Mouse (Mus musculus): Measurements from ENCODE around the gene Sh3rf1.
A peak's percentile ranks its signal among the peaks of the same experiment; 100 is the strongest.
"Not testable (repeated sequence)": the region's sequence is repeated elsewhere in the genome, so short reads cannot be mapped to it uniquely, and the experiment has no call there.

Gene Sh3rf1

DNA sequence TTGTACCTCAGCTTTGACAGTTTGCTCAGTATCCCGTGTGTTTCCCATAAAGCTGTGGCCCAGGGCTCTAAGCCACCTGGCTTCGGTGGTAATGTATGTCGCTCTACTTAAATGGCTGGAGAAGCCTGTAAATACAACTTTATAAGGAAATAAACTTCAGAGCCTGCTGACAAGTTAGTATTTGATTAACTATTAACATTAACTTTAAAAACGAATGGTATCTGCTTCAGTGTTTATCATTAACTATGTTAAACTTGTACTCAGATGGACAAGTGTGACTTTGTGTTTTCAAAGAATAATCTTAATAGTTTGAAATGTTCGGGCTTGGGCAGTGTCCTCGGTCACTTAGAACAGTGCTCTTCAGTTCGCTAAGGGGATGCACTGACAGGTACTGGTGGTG lies 151.5 kb downstream of the Sh3rf1 start:
- DNase-seq: no peak

DNA sequence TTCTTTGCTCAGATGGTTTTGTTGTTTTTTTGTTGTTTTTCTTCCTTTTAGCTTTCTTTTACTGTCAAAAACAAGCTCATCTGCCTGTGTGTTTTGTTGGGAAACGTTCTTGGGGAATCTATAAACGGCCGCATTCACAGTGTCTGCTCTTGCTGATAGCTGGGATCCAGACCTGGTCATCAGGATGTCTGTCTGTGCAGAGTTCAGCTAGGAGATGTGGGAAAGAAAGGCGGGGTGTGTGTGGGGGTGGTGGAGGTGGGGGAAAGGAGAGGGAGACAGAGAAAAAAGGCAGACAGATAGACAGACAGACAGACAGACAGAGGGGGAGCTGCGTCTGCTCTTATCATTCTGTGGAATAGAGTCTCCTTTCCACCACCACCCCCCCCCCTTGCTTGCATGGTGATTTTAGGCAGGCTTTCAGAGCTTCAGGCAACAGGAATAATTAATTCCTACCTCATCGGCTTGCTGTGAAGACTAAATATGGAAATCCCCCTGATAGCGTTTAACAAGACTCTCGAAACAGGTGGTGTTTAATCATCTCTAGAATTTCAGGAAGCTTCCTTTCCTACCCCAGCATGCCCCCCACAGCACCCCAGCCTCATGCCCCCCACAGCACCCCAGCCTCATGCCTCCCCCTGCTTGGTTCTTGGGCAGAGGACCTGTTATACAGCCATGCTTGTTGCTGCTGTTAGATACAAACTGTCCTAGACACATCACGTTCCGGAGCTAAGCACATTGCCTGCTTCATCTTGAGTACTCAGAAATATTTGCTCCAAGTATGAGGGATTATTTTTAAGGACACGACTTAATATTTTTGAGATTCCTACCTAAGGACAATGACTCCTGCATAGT lies 155.4 kb downstream of the Sh3rf1 start:
- no peak for DNase-seq

DNA sequence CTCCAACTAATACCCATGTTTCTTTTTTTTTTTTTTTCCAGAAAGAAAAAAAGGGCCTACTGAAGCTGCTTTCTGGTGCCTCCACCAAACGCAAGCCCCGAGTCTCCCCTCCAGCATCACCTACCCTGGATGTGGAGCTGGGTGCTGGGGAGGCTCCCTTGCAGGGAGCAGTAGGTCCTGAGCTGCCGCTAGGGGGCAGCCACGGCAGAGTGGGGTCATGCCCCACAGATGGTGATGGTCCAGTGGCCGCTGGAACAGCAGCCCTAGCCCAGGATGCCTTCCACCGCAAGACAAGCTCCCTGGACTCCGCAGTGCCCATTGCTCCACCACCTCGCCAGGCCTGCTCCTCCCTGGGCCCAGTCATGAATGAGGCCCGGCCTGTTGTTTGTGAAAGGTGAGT lies 160.9 kb downstream of the Sh3rf1 start:
- no peak for DNase-seq

DNA sequence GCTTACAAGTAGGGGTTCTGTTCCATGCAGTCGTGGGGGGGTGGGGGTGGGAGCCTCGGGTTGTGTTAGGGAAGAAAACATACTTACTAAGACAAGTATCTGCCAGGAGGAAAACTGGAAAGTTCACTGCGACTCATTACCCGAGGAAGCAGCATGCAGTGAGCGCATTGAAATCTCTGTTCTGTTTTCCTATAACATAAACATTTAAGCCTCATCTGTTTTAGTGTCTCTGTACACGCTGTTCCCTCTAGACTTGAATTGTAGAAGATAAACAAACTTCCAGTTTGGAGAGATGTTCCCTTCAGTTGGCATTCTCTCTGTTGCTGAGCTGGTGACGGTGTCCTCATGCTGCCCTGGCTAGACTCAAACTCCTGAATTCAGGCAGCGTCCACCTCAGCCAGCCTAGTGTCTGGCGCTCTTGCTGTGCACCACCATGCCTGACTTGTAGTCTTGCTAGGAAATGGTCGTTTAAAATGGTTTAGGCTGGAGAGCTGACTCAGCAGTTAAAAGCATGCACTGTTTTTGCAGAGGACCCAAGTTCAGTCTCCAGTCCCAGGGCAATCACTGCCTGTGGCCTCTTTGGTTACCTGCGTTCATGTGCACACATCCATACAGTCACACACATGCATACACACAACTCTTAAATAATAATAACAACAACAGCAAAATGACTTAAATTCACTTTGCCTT lies 162.0 kb downstream of the Sh3rf1 start:
- DNase-seq: no peak

DNA sequence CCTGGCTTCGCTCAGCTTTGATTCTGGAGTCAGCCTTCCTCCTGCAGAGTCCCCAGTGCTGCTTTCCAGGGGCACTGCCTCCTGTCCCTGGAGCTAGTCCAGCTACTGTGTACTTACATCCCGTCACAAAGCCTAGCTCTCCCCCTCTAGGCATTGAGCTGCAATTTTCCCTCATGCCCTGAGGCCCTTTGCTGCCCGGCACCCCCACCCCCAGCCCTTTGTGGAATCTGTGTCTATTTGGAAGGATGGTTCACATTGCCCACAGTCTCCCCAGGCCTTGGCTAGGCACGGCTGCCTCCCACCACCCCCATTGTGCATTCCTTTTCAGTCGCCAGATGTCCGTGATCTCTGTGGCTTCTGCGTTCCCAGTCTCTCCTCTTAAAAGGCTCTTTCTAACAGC lies 163.0 kb downstream of the Sh3rf1 start:
- no peak for DNase-seq

DNA sequence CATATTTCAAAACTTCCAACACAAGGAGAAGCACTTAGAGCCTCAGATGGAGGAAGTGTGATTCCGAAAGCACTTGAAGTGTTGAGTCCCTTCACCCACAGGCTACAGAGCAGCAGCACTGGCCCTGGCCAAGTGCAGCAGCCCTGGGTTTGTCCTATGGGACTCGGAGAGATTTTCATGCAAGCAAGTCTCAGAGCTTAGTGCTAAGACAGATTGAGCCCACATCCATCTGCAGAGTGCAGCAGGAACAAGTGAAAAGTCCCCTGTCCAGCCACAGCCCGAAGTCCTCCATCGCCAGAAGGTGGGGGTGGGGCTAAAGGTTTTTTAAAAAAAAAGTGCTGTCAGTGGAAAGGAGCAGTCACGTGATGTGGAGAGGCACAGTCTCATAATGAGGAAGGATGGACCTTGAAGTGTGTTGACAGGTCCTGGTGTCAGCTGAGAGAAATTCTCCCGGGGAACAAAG lies 163.9 kb downstream of the Sh3rf1 start:
- DNase-seq: no peak

DNA sequence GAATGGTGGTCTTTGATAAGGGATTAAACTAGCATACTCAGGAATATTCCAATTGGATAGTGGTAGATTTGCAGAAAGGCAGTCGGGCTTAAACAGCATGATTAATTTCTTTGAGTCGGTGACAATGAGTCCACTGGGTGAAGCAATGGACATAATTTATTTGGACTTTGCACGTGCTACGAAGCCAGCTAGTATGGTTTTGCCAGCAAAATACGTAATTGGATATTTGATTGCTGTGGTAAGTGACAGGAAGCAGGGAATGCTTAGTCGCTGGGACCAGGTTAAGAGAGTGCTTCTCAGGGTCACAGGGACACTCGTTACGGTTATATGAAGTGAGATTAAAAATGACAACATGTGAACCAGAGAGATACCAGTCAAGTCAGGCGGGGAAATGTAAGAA lies 164.7 kb downstream of the Sh3rf1 start:
- DNase-seq: no peak

DNA sequence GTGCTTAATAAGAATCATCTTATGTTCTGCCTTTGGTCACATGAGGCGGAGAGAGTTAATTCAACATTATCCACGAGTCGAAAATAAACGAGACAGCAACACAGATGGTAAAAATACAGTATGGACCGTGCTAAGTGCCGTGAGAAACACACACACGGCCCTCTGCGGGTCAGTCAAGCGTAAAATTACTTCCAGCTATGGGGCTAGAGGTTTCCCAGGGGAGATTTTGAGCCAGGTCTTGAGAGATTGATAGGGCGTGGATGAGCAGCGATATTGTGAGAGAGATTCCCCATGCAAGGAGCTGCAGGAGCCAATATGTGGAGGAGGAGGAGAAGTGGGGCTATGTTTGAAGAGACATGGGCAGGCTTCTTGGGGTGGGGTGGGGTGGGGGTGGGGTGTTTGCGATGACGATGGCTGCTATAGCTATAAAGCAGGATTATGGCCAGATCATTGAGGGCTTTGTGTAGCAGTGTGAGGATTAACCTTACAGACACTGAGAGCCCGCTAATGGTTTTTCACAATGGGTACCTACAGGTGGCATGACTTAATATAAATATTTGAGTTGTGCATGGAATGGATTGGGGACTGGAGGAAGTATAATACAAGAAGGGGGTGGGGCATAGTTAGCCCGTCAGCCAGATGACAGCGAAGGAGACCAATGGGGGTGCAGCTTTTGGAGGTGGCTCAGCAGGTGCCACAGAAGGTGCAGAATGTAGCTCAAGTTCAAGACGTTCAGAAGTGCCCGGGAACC lies 166.8 kb downstream of the Sh3rf1 start:
- no peak for DNase-seq

DNA sequence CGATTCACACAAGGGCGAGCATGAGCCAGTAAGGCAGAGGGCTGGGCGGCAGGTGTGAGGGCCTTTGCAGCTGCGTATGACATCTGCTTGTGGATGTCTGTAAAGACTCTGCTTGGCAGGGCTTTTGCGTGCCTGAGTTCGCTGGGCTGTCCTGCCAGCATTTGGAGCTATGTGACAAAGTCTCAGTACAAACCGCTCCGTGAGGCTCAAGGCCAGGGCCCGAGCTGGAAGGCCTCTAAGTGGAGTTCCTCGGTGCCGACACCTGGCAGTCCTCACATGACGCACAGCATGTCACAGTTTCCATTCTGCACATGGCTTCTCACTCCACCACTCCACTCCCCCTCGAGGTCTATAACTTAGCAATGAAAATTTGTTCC lies 167.4 kb downstream of the Sh3rf1 start:
- no peak for DNase-seq

DNA sequence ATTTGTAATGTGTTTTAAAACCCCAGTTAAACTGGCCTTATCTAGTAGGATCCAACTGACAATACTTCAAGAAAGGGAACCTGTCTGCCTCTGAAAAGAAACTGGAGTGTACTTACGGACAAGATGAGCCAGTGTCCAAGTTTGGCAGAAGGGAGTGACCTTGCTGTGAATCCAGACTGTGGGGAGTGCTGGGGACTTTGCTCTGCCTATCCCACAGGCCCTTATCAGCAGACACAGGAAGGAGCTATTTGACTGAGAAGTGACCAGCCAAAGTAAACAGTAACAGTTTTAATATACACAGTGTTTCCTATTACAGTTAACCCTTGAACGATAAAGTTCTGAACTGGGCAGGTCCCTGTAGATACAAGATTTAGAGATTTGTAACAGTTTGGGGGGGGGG lies 173.5 kb downstream of the Sh3rf1 start:
- no peak for DNase-seq

DNA sequence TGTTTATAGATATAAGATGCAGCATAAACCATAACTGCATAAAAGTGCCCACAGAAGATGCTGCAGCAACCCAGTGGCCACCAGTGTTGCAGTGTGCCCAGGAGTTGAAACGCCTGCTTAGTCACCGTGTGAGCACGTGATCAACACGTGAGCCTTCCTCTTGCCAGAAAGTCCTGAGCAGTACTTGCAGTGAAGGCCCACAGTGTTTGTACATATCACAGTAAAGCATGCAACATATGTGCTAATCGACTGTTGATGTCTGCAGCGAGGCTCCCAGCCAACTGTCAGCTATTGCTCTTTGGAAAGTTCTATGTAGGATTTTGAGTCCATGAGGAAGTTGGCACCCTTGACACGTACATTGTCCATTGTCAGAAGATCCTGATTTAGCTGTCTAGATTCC lies 174.1 kb downstream of the Sh3rf1 start:
- DNase-seq: no peak

DNA sequence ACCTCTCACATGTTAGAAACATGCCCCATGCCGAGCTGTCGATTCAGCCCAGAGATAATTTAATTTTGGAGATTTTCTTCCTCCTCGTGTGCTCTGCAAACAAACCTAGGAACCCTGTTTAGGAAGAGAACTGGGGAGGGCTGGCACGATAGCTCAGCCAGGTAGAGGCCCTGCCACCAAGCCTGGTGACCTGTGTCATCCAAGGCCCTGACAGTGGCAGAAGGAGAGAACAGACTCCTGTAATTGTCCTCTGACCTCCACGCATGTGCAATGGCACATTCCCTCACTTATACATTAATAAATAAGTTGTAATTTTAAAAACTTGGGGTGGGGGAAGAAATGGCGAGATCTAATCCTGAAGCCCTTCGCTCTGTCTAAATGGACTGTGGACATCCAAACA lies 179.2 kb downstream of the Sh3rf1 start:
- no peak for DNase-seq

DNA sequence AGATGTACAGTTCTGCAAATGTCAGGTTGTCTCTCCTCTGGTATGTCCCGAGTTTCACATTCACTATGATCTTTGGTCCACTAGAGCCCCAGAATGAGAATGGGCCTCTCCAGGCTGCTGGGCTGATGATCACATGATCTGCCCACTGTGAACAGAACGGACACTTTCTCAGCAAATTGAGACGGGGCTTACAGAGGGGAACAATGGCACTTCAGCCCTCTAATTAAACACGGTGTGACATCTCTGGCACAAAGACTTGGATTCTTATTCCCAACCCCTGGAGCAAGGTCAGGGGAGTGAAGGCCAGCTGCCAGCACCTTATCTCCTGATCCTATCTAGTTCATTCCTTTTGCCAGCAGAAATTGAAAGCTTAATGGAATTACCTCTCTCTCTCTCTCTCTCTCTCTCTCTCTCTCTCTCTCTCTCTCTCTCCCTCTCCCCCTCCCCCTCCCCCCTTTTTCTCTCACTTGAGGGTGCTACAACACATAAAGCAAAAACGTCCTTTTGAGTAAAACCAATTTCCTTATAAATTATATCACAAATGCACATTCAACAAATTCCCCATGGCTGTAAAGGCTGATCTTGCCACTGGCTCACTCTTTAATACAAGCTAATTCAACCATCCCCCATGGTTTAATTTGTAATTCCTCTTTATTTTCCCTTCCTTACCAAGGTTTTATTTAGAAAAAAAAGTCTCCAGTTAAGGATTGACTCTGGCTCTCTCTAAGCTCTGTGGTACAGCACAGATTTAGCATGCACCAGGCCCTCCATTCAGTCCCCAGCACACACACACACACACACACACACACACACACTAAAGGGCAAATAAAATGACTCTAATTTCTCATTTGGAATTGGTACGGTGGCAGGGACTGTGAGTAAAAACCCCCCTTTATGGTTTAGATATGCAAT lies 179.8 kb downstream of the Sh3rf1 start:
- no peak for DNase-seq

DNA sequence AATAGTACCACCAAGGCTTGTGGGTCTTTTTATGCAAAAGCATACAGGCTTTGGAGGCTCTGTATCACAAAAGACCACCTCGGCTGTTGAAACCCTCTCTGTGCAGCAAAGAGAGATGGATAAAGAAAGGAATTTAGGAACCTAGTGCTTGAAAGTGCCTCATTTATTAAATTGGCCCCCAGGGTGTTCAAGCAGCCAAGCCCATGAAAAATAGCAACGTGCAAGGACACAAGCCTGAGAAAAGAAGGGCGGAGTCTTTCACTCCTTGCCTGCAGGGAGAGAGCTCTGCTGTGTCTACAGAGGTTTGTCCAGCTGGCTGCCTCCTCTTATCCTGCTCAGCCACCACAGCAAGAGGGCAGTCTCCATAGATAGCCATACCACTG lies 180.5 kb downstream of the Sh3rf1 start:
- no peak for DNase-seq

DNA sequence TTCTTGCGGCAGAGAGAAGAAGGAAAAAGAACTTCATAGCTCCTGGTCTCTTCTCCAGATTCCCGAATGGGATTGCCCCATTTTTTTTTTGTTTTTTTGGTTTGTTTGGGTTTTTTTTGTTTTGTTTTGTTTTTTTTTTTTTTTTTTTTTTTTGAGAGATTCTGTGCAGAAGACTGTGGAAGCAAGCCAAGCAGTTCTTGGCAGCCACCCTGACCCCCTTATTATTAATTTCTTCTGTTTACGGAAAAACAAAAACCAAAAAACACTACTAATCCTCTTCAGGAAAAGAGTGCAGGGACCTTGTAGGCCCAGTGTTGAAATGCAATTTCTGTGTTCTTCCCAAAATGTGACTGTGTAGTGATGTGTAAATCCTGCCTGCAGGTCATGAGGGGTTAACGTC lies 185.4 kb downstream of the Sh3rf1 start:
- no peak for DNase-seq

DNA sequence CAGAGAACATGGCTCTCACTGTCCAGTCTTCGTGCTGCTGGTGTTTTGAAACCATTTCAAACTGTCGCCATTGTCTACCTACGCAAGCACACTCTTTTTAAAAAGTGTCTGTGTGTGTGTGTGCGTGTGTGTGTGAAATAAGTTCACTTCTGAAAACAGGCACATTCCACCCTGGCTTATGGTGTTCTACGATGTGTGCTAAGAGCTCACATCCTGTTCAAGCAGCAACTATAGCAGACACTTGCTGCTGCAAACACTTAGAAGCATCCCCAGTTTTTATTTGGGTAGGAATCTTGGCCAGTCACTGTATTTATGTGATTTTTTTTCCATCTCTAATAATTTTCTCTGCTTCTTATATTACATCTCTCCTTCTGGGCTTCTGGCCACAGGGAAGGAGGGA lies 186.0 kb downstream of the Sh3rf1 start:
- not testable (repeated sequence) for DNase-seq

DNA sequence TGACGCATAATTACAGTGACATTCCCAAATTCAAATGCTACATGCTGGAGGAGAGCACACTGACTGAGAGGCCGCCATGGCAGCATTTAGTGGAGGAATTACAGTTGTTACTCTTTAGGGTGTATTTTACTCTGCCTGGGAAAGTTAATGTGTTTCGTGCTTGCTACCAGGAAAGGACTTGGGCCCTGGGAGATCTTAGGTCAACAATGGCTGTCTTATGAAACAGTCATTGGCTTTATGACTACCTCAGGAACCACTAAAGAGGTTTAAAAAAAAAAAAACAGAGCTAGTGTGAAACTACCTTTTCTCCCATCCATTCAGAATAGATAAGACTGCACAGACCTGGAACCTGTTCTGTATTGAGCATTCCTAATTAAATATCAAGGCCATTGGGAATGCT lies 195.8 kb downstream of the Sh3rf1 start:
- no peak for DNase-seq

DNA sequence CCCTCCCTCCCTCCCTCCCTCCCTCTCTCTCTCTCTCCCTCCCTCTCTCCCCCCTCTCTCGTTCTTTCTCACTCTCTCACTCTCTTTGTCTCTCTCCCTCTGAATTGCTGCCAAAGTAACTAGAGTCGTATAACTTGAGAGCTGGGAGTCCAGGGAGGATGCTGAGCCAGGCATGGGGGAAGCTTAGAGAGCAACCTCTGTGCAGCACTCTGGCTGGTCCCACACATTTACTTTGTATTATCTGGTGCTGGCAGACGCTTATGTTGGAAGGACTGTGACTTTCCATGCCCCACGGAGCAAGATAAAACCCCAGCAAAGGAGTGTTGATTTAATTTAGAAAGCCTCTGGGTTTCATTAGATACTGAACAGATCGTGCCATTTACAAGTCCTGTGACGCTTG lies 196.5 kb downstream of the Sh3rf1 start:
- no peak for DNase-seq

DNA sequence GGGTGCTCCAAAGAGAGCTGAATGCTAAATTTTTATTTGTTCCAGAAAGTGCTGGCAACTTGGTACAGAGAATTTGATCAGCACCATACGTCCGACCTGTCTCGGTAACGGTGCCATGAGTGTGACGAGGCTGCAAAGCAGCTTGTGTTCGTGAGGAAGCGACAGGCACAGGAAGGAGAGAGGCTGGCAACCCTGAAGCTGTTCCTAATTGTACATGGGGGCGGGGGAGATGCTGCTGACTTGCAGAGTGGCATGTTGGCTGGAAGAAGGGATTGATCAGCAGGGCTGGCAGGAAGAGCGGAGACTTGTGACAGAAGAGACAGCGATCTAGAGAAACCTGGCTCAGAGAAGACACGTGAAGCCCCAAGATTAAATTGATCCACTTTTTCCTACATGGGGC lies 197.9 kb downstream of the Sh3rf1 start:
- peak; percentile 15 for DNase-seq

DNA sequence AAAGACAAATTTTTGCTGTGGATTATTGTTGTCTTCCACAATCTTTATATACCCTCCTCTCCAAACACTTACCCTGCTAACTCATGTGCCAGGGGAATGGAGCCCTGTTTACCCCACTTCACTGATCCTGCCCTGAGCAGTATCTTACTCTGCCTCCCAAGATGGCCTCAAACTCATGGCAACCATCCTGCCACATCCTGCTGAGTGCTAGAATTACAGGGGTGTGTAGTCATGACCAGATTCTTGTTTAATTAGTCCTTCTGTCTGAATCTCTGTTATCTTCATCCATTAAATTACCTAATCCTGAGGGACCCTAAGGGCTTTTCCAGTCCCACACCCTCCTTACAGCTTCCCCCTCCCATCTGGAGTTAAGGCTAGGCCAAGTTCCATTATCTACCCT lies 201.5 kb downstream of the Sh3rf1 start:
- no peak for DNase-seq

DNA sequence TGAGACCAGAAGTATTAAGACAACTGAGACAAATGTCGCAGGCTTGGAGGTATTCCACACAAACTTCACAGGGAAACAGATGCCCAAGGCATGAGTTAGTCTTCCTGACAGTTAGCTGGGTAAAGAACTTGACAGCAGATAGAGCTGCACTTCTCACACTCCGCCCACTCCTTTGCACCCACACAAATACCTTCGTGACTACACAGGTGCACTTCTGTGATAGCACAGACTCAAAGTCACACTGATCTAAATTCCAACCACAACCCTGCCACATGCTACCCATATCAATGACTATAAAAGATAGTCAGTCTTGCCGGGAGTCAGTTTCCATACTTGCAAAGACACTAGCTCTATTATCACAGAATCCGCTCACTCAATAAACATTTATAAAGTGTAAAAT lies 202.4 kb downstream of the Sh3rf1 start:
- DNase-seq: no peak

DNA sequence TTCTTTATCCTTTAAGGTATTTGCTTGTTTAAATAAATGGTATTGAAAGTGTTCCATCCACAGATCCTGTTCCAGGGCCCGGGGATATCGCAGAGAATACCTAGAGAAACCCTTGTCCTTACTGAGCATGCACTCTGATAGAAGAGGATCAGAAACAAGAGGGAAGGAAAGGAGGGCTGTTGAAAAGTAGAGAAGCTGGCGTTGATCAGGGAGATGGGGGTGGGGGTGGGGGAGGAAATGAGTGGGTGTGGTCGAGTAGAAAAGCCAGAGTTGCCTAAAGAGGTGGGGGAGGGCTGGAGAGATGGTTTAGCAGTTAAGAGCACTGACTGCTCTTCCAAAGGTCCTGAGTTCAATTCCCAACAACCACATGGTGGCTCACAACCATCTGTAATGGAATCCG lies 203.0 kb downstream of the Sh3rf1 start:
- no peak for DNase-seq
